Mouse (Mus musculus) liver, postnatal 0 days (tissue): ENCODE measurements at regions not wholly inside any gene's neighbourhood (a gene's known extent, or its start where the extent isn't known, plus 50 kb on each side); places are given as distances from the start of the nearest gene placed in this dataset.

ENCODE experiments used
- ATAC-seq: fragments of 200-750 bp; cut with Nextera tagmentation; 2 replicates; pipeline ENCODE4 v1.8.0; 2017; ENCODE audit warnings: mild to moderate bottlenecking, moderate library complexity
- DNase-seq: peaks from one replicate; pipeline ENCODE4 v3.0.0-alpha.2; 2016
- H3K27ac ChIP-seq: fragments of 300-500 bp; sonication (generic); 2 replicates; pipeline ENCODE4 v1.5.1; 2014; ENCODE audit warnings: antibody characterized with exemption, moderate library complexity, mild to moderate bottlenecking, low read depth
- H3K27me3 ChIP-seq: fragments of 300-500 bp; sonication (generic); 2 replicates; pipeline ENCODE4 v1.6.1; 2014; ENCODE audit warnings: low read length, control low read depth, mixed read lengths; ENCODE audit not compliant: insufficient read depth
- H3K36me3 ChIP-seq: fragments of 300-500 bp; sonication (generic); replicated peaks from 2 replicates; pipeline ENCODE4 v1.6.1; 2014; ENCODE audit warnings: mild to moderate bottlenecking, control low read depth, low read length, moderate library complexity, mixed read lengths; ENCODE audit not compliant: insufficient read depth
- H3K4me1 ChIP-seq: fragments of 300-500 bp; sonication (generic); 2 replicates; pipeline ENCODE4 v1.6.1; 2014; ENCODE audit warnings: antibody characterized with exemption, mild to moderate bottlenecking, control low read depth; ENCODE audit not compliant: insufficient read depth
- H3K4me2 ChIP-seq: fragments of 300-500 bp; sonication (generic); 2 replicates; pipeline ENCODE4 v1.6.1; 2014; ENCODE audit warnings: low read depth, mild to moderate bottlenecking, low read length, moderate library complexity, mixed read lengths
- H3K4me3 ChIP-seq: fragments of 300-500 bp; sonication (generic); 2 replicates; pipeline ENCODE4 v1.5.1; 2014; ENCODE audit warnings: low read depth, low read length
- H3K9ac ChIP-seq: fragments of 300-500 bp; sonication (generic); replicated peaks from 2 replicates; pipeline ENCODE4 v1.6.1; 2014; ENCODE audit warnings: mild to moderate bottlenecking, moderate library complexity
- H3K9me3 ChIP-seq: fragments of 300-500 bp; sonication (generic); 2 replicates; pipeline ENCODE4 v1.6.1; 2016; ENCODE audit warnings: mild to moderate bottlenecking, control low read depth, low read length, mixed read lengths
- CTCF ChIP-seq: sonication (generic); IDR thresholded peaks from 2 replicates; pipeline ENCODE4 v1.5.1; 2016; ENCODE audit warnings: antibody characterized with exemption, low read depth
- EP300 ChIP-seq: IDR thresholded peaks from 2 replicates; pipeline ENCODE4 v1.6.1; 2016; ENCODE audit warnings: antibody characterized with exemption, low read depth, mild to moderate bottlenecking
- WGBS: fragments of 180-500 bp; shearing (Covaris S2); extraction: QIAGEN DNeasy Blood & Tissue Kit; methylation state at CpG from one replicate; pipeline ENCODE4 v1.1.7; 2014; ENCODE audit not compliant: insufficient replicate concordance; 5-methylcytosine and 5-hydroxymethylcytosine counted together

DNA sequence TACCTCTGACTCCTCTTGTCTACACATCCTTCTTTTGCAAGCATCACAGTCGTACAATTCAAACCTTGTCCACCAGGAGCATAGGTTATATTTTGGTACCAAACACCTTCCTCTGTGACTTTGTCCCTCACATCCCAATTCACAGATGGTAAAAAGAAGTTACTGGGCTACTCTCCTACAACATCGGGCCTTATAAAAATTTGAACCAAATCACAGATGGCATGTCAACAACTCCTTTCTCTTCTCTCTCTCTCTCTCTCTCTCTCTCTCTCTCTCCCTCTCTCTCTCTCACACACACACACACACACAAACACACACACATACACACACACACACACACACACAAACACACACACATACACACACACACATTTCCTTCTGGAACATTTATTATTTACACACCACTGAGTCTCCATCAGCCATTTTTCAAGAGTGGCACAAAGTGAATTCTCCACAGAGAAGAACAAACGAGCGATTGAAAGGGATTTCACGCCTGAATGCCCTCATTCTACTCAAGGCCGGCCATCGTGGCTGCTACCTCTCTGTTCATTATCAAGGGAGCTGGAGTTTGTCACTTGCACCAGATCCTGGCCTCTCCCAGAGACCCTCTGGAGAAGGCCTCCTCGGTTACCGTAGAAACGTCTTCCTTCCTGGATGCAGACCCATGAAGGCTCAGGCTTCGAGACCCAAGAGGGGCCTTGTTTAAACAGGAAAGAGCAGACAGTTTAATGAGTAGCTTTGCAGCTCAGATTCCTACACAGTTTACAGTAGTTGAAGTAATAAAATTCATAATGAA lies 314.7 kb upstream of the Gm12728 start:
- no peaks in the 10 kb centered on the region for H3K9me3 ChIP-seq
- no peak for ATAC-seq
- H3K36me3 ChIP-seq = no peaks in the 10 kb centered on the region
- H3K4me1 ChIP-seq = no peaks in the 10 kb centered on the region
- no peak overlapping the region for H3K4me3 ChIP-seq
- H3K27ac ChIP-seq = no peak overlapping the region
- no peak overlapping the region for H3K4me2 ChIP-seq
- TF ChIP-seq CTCF (no peak), EP300 (no peak)
- H3K27me3 ChIP-seq = no peaks in the 10 kb centered on the region
- H3K9ac ChIP-seq = no peak overlapping the region
- WGBS = 64% methylated on average over 11 of the region's 11 CpGs
- DNase-seq = no peak

DNA sequence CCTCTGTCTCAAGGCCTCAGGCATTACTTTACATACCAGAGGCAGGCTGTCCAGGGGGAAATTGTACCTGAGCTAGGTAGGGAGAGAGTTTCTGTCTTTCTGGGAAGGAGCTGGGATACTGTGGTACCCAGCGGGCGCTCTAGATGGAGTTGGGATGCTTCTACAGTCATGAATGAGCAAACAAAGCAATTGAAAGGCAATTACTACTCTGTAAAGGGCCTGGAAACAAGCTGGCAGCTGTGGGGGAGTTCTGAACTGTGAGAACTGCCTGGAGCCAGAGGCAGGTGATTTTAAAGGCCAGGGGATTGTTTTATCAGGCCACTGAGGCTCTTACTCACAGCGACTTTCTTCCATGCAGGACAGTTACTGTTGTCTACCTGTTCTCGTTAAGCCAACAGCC lies 313.3 kb upstream of the Gm12728 start:
- Histone ChIP-seq H3K36me3 (no peaks in the 10 kb centered on the region), H3K9me3 (no peaks in the 10 kb centered on the region), H3K27me3 (no peaks in the 10 kb centered on the region), H3K27ac (no peak overlapping the region), H3K4me1 (no peaks in the 10 kb centered on the region), H3K4me3 (no peak overlapping the region), H3K4me2 (no peak overlapping the region), H3K9ac (no peak overlapping the region)
- TF ChIP-seq EP300 (no peak), CTCF (no peak)
- ATAC-seq (no peak), DNase-seq (no peak)
- 83% methylated on average over 4 of the region's 4 CpGs for WGBS

DNA sequence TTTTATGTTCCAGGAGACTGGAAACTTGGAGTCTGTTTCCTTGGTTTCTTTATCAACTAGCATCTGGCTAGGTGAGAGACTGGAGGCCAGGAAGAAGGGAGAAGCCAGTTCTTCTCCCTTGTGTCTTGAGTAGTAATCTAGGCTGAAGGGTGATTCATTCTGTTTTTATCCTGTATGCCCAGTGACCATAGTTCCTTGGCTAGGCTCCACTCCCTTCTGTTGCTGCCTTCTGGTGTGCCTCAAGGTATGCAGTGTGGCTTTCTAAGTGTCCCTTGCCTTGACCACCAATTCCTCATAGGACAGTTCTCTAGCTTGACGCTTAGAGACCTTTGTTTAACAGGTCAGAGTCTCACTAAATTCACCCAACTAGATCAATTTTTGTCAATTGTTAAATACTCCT lies 303.3 kb upstream of the Gm12728 start:
- no peaks in the 10 kb centered on the region for H3K27me3 ChIP-seq
- TF ChIP-seq CTCF (no peak), EP300 (no peak)
- H3K4me2 ChIP-seq = no peak overlapping the region
- 49% methylated on average over 1 of the region's 1 CpGs for WGBS
- no peak overlapping the region for H3K27ac ChIP-seq
- H3K36me3 ChIP-seq = no peaks in the 10 kb centered on the region
- H3K9me3 ChIP-seq = no peaks in the 10 kb centered on the region
- H3K4me3 ChIP-seq = no peak overlapping the region
- ATAC-seq = no peak
- no peaks in the 10 kb centered on the region for H3K4me1 ChIP-seq
- no peak for DNase-seq
- no peak overlapping the region for H3K9ac ChIP-seq

DNA sequence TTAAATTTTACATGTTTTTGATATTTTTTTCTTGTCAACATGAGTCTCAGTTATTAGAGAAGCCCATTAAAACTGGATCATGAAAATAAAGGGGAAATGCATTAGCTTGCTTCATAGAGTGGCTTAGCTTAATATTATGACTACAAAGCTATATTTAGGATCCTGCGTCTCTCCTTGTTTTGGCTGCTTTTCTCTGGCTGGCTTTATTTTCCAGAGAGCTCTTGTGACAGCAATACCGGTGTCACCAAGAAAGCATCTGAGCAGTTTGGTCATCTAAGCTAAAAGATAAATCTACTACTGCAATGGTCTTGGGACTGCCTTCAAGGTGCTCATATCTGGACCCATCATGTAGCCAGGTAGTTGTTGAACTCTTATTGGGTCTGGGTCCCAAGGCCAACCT lies 293.5 kb upstream of the Gm12728 start:
- 88% methylated on average over 2 of the region's 2 CpGs for WGBS
- Histone ChIP-seq H3K4me3 (no peak overlapping the region), H3K9me3 (no peaks in the 10 kb centered on the region), H3K27me3 (no peaks in the 10 kb centered on the region), H3K9ac (no peak overlapping the region), H3K4me1 (no peaks in the 10 kb centered on the region), H3K36me3 (no peaks in the 10 kb centered on the region), H3K4me2 (no peak overlapping the region), H3K27ac (no peak overlapping the region)
- ATAC-seq (no peak), DNase-seq (no peak)
- TF ChIP-seq CTCF (no peak), EP300 (no peak)

DNA sequence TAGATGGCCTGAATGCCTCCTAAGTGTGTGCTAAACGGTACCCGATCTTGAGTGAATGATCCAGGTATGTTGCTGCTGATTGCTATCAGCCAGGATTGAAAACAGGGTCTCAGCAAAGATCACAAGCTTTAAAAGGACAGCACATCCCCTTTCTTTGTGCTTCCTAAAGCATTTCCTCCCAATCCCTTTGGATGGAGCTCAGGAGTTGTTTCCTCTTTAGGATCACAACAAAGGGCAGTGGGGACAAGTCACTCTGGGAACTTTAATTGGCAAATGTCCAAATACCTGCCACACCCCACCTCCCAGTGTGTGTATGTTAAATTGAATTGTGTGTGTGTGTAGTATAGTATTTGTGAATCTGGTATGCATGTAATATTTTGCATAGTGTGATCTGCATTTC lies 283.5 kb upstream of the Gm12728 start:
- Histone ChIP-seq H3K9me3 (no peaks in the 10 kb centered on the region), H3K36me3 (no peaks in the 10 kb centered on the region), H3K4me2 (no peak overlapping the region), H3K4me3 (no peak overlapping the region), H3K27me3 (no peaks in the 10 kb centered on the region), H3K9ac (no peak overlapping the region), H3K4me1 (no peaks in the 10 kb centered on the region), H3K27ac (no peak overlapping the region)
- WGBS = 52% methylated on average over 2 of the region's 2 CpGs
- DNase-seq = no peak
- no peak for TF ChIP-seq CTCF
- TF ChIP-seq EP300 = no peak
- ATAC-seq = no peak

DNA sequence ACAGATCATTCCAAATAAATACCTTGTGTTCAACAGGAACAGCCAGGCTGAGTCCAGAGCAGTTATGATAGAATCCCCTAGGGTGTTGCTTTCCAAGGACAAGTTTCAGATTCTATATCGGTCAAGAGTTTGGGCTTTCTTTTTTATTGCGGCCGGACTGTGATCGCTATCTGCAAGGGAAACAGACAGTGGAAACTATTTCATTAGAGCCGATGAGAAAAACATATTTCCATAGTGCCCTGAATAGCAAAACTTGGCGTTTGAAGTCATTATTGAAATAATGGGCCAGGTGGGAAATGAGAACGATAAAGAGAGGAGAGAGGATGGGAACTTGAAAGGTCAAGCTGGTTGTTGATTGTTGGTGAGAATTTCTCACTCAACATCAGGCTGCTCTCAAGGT lies 282.4 kb upstream of the Gm12728 start:
- Histone ChIP-seq H3K4me3 (no peak overlapping the region), H3K4me1 (no peaks in the 10 kb centered on the region), H3K9ac (no peak overlapping the region), H3K9me3 (no peaks in the 10 kb centered on the region), H3K36me3 (no peaks in the 10 kb centered on the region), H3K27ac (no peak overlapping the region), H3K4me2 (no peak overlapping the region), H3K27me3 (no peaks in the 10 kb centered on the region)
- TF ChIP-seq CTCF (no peak), EP300 (no peak)
- ATAC-seq (no peak), DNase-seq (no peak)
- 84% methylated on average over 7 of the region's 7 CpGs for WGBS

DNA sequence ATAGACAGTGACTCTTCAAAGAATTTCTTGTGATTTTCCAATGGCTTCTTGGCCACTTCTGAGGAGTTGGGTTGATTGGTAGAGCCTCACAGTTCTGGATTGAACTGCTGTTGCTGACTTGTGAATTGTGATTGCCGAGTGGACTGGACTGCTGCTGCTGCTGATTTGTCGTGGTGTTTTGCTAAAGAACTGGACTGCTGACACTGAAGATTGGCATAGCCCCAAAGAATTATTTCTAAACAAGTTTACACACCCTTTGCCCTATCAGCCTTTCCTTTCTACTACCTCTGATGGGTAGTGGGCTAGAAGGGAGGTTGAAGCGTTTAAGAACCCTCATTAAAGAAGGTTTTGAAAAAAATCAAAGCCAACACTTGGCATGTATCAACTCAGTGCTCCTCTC lies 280.6 kb upstream of the Gm12728 start:
- H3K4me3 ChIP-seq = no peak overlapping the region
- ATAC-seq (no peak), DNase-seq (no peak)
- H3K4me2 ChIP-seq = no peak overlapping the region
- WGBS = 58% methylated on average over 3 of the region's 3 CpGs
- H3K27me3 ChIP-seq = no peaks in the 10 kb centered on the region
- H3K4me1 ChIP-seq = no peaks in the 10 kb centered on the region
- H3K36me3 ChIP-seq = no peaks in the 10 kb centered on the region
- no peaks in the 10 kb centered on the region for H3K9me3 ChIP-seq
- no peak overlapping the region for H3K27ac ChIP-seq
- no peak for TF ChIP-seq CTCF
- TF ChIP-seq EP300 = no peak
- no peak overlapping the region for H3K9ac ChIP-seq
